Mouse (Mus musculus): ENCODE measurements around the gene Mcpt4. TPM values are rescaled to one million over a fixed set of nuclear protein-coding genes. Genes with fewer than 3 reads are reported as not detected.
"Not testable (repeated sequence)": the region's sequence is repeated elsewhere in the genome, so short reads cannot be mapped to it uniquely, and the experiment has no call there.

Mcpt4 gene
- total and polyA plus RNA-seq, 3 experiments = not detected

DNA sequence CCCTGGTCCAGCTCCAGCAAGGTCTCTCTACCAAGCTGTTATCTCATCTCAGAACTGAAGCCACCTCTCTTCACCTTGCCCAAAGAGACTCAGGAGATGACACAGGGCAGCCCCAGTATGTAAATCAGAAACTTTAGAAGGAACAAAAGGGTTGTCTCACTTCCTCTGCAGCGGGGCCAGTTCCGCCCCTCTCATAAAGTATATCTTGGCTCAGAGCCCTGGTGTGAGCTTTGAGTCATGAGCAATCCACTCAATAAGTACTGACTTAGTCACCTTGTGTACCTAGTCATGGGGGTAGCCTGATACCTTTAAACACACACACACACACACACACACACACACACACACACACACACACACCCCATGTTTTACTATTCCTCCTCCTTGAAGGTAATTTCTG lies 27.7 kb downstream of the Mcpt4 start:
- Histone ChIP-seq H3K79me2 (replicated peaks; ENCODE audit: control insufficient read depth, extremely low read depth, insufficient read depth, poor library complexity, severe bottlenecking) (no peaks in the 10 kb centered on the region), H3K36me3 (replicated peaks in 1 of 2; ENCODE audit: control insufficient read depth in 1 of 2, insufficient read depth in 1 of 2, low read length in 1 of 2) (no peaks in the 10 kb centered on the region), H3K4me2 (ENCODE audit: insufficient read depth, low read depth, poor library complexity, severe bottlenecking) (peak overlapping the region; percentile 74), H3K27ac (ENCODE audit: insufficient read depth, low read depth) (peak overlapping the region; percentile 58; the same call in 1 of the 2 replicates), H3K9ac (ENCODE audit: insufficient read depth, low read depth) (no peak overlapping the region), H3K4me3 (replicated peaks in 1 of 3; ENCODE audit: low read depth in 2 of 3, low read length in 2 of 3, poor library complexity in 1 of 3) (no peak overlapping the region), H3K9me3 (replicated peaks; ENCODE audit: low read length) (no peaks in the 10 kb centered on the region), H3K27me3 (replicated peaks) (no peaks in the 10 kb centered on the region), H3K4me1 (ENCODE audit: control insufficient read depth in 1 of 2, insufficient read depth in 2 of 2) (peaks cover 15 to 21% of the 10 kb centered on the region in 2 experiments; a peak in 3 of 4 replicates)
- DNase-seq (ENCODE audit: extremely low read depth) = peak; percentile 89
- dilution Hi-C loops (cut with MboI; ENCODE audit: extremely low pct_ligation_motif_present, extremely low pct_unique_long_range_greater_than_20kb, low sequenced_read_pairs) = no loop called here
- in situ Hi-C loops (cut with MboI; ENCODE audit: low pct_ligation_motif_present, low pct_unique_long_range_greater_than_20kb, low sequenced_read_pairs) = no loop called here
- TF ChIP-seq SMC3 (IDR thresholded peaks at IDR 0.05; ENCODE audit: low read depth, low read length) = no peak; the same call in 1 of the 2 replicates
- peak; percentile 62; the same call in 1 of the 2 replicates for TF ChIP-seq MEF2A (IDR thresholded peaks at IDR 0.05; ENCODE audit: borderline replicate concordance, low read depth, low read length)
- TF ChIP-seq ETS1 (conservative IDR thresholded peaks at IDR 0.05; ENCODE audit: low read depth, low read length) = peak; percentile 67
- TF ChIP-seq NRF1 (IDR thresholded peaks at IDR 0.05; ENCODE audit: low read depth, low read length) = no peak
- peak; percentile 28; the same call in 1 of the 2 replicates for TF ChIP-seq MYC (IDR thresholded peaks at IDR 0.05; ENCODE audit: low read depth, low read length)
- TF ChIP-seq TBP (conservative IDR thresholded peaks at IDR 0.05; ENCODE audit: low read depth, low read length) = 0 out of 2 replicates have a peak, but pooled peaks have one; percentile 46
- peak; percentile 68; the same call in 1 of the 2 replicates for TF ChIP-seq SIN3A (IDR thresholded peaks at IDR 0.05; ENCODE audit: low read length)
- TF ChIP-seq IRF4 (IDR thresholded peaks at IDR 0.05; ENCODE audit: low read depth, low read length) = peak; percentile 95
- TF ChIP-seq JUN (IDR thresholded peaks at IDR 0.05; ENCODE audit: insufficient read depth, low read depth, low read length) = peak; percentile 31; the same call in 1 of the 2 replicates
- TF ChIP-seq PAX5 (IDR thresholded peaks at IDR 0.05; ENCODE audit: low read length) = no peak
- peak; percentile 90 for TF ChIP-seq EP300 (IDR thresholded peaks at IDR 0.05; ENCODE audit: low read length)
- TF ChIP-seq ELF1 (IDR thresholded peaks at IDR 0.05; ENCODE audit: low read depth, low read length) = peak; percentile 68
- no peak for TF ChIP-seq UBTF (IDR thresholded peaks at IDR 0.05; ENCODE audit: low read depth, low read length)
- TF ChIP-seq POLR2A (IDR thresholded peaks at IDR 0.05; ENCODE audit: low read depth, low read length) = peak; percentile 49; the same call in 1 of the 2 replicates
- no peak; the same call in 1 of the 2 replicates for TF ChIP-seq MXI1 (IDR thresholded peaks at IDR 0.05; ENCODE audit: low read depth, low read length)
- peak; percentile 12; the same call in 1 of the 2 replicates for TF ChIP-seq HCFC1 (IDR thresholded peaks at IDR 0.05; ENCODE audit: low read depth, low read length)
- TF ChIP-seq BHLHE40 (IDR thresholded peaks at IDR 0.05; ENCODE audit: low read depth, low read length) = peak; percentile 56; the same call in 1 of the 2 replicates
- 0 out of 2 replicates have a peak, but pooled peaks have one; percentile 21 for TF ChIP-seq MAZ (IDR thresholded peaks at IDR 0.05; ENCODE audit: low read depth, low read length)
- peak; percentile 78 for TF ChIP-seq TCF12 (IDR thresholded peaks at IDR 0.05; ENCODE audit: low read depth, low read length)

DNA sequence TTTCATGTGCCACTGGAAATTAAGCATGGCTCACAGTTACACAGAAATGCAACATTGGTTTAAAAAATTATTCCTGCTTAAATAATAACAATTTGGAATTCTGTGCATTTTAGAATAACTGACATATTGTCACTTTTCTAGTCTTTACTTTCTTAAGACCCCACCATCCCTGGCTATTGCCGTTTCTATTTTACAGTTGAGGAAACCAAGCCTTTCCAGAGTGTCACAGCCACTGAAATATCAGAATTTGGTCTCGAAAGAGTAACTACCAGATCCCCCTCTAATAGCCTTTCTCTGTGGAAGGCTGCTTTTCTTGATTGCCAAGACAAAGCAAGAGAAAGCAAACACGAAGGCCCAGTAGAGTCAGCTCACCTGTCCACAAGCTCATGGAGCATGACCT lies 31.7 kb downstream of the Mcpt4 start, which contains the start of gene Mcpt9:
Mcpt9 (minus strand) TSS at position 101 of the 400 bp plus-strand sequence.
- in situ Hi-C loops (cut with MboI; ENCODE audit: low pct_ligation_motif_present, low pct_unique_long_range_greater_than_20kb, low sequenced_read_pairs); dilution Hi-C loops (cut with MboI; ENCODE audit: extremely low pct_ligation_motif_present, extremely low pct_unique_long_range_greater_than_20kb, low sequenced_read_pairs); H3K27ac ChIP-seq (ENCODE audit: insufficient read depth, low read depth); DNase-seq (ENCODE audit: extremely low read depth); H3K9me3 ChIP-seq (replicated peaks; ENCODE audit: low read length); H3K4me2 ChIP-seq (ENCODE audit: insufficient read depth, low read depth, poor library complexity, severe bottlenecking); H3K27me3 ChIP-seq (replicated peaks); H3K36me3 ChIP-seq (replicated peaks in 1 of 2; ENCODE audit: control insufficient read depth in 1 of 2, insufficient read depth in 1 of 2, low read length in 1 of 2); H3K9ac ChIP-seq (ENCODE audit: insufficient read depth, low read depth); H3K79me2 ChIP-seq (replicated peaks; ENCODE audit: control insufficient read depth, extremely low read depth, insufficient read depth, poor library complexity, severe bottlenecking); H3K4me3 ChIP-seq (replicated peaks in 1 of 3; ENCODE audit: low read depth in 2 of 3, low read length in 2 of 3, poor library complexity in 1 of 3): not testable (repeated sequence)
- peaks cover 15 to 23% of the 10 kb centered on the region in 2 experiments; a peak in 3 of 4 replicates for H3K4me1 ChIP-seq (ENCODE audit: control insufficient read depth in 1 of 2, insufficient read depth in 2 of 2)

GRCm38 (mm10) chr14:56021305-56021704 lies 40.8 kb downstream of the Mcpt4 start:
- H3K27me3 ChIP-seq (replicated peaks); H3K27ac ChIP-seq (ENCODE audit: insufficient read depth, low read depth); DNase-seq (ENCODE audit: extremely low read depth); in situ Hi-C loops (cut with MboI; ENCODE audit: low pct_ligation_motif_present, low pct_unique_long_range_greater_than_20kb, low sequenced_read_pairs); H3K9ac ChIP-seq (ENCODE audit: insufficient read depth, low read depth); H3K36me3 ChIP-seq (replicated peaks in 1 of 2; ENCODE audit: control insufficient read depth in 1 of 2, insufficient read depth in 1 of 2, low read length in 1 of 2); H3K4me3 ChIP-seq (replicated peaks in 1 of 3; ENCODE audit: low read depth in 2 of 3, low read length in 2 of 3, poor library complexity in 1 of 3); H3K9me3 ChIP-seq (replicated peaks; ENCODE audit: low read length); dilution Hi-C loops (cut with MboI; ENCODE audit: extremely low pct_ligation_motif_present, extremely low pct_unique_long_range_greater_than_20kb, low sequenced_read_pairs); H3K79me2 ChIP-seq (replicated peaks; ENCODE audit: control insufficient read depth, extremely low read depth, insufficient read depth, poor library complexity, severe bottlenecking); H3K4me2 ChIP-seq (ENCODE audit: insufficient read depth, low read depth, poor library complexity, severe bottlenecking): not testable (repeated sequence)
- peaks cover 8 to 21% of the 10 kb centered on the region in 2 experiments for H3K4me1 ChIP-seq (ENCODE audit: control insufficient read depth in 1 of 2, insufficient read depth in 2 of 2)
